Comparison of ENCODE assay signal across 13 mouse cellular contexts in the genomic region with DNA sequence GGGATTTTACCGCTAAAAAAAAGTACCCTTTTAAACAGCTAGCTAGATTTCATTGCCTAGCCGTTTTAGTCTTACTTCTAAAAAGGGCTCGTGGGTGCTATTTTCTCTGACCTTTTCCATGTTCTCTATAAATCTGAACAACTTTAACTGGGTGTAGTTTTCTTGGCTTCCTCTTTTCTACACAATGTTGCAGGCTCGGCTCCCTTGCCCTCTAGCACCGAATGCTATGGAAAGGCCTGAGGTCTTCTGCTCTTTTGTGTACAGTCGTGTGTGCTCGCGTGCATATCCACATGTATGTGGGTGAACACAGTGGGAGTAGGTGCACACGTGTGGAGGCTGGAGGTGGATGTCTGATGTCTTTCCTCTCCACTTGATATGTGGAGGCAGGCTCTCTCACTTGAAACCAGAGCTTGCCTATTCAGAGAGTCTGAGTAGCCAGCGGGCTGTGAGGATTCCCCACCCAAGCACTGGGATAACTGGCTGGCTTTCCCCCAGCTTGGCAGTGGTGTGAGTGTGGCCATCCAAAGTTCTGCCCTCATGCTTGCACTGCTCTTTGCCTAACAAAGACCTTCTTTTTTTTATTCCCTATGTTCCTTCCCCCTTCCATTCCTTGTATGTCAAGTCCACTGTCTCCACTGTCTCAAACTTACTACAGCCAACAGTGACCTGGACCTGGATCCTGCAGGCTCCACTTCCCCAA. TPM values are rescaled to one million over a fixed set of nuclear protein-coding genes. Genes with fewer than 3 reads are reported as not detected.
DNase-seq lines count a peak whose midpoint lies in the region; ATAC-seq lines count a peak whose summit lies in the region.
"Had no signal": no experiment of that assay in that cellular context is flagged by ENCODE, and none has a peak within 500 bp of the region (broad histone marks: within the 10 kb centered on the region; RNA-seq: fewer than 3 reads in every experiment).

No protein-coding gene starts in this region.

- H3K4me2 ChIP-seq in heart, embryonic 11.5 days: no peak overlapping the region
- H3K4me2 ChIP-seq: liver, embryonic 15.5 days; neural tube, embryonic 13.5 days had no signal

- H3K9ac ChIP-seq in heart, embryonic 11.5 days (ENCODE audit: low read depth, low read length): no peak overlapping the region
- H3K9ac ChIP-seq: liver, embryonic 15.5 days; neural tube, embryonic 13.5 days had no signal

- no peaks in the 10 kb centered on the region for H3K27me3 ChIP-seq in heart, embryonic 11.5 days (ENCODE audit: control insufficient read depth, insufficient read depth, low read length)
- H3K27me3 ChIP-seq: liver, embryonic 15.5 days; neural tube, embryonic 13.5 days had no signal

- H3K4me1 ChIP-seq in heart, embryonic 11.5 days (ENCODE audit: control insufficient read depth, insufficient read depth, low read length): peaks cover 47% of the 10 kb centered on the region

- WGBS in heart, embryonic 11.5 days (ENCODE audit: insufficient replicate concordance): 81% methylated on average over 10 of the region's 10 CpGs

- H3K36me3 ChIP-seq in heart, embryonic 11.5 days (ENCODE audit: control insufficient read depth, insufficient read depth, low read length): no peaks in the 10 kb centered on the region
- H3K36me3 ChIP-seq: liver, embryonic 15.5 days; midbrain, embryonic 10.5 days; neural tube, embryonic 13.5 days had no signal

- H3K4me3 ChIP-seq in heart, embryonic 11.5 days (ENCODE audit: low read depth, low read length): no peak overlapping the region
- H3K4me3 ChIP-seq: liver, embryonic 15.5 days; midbrain, embryonic 10.5 days; neural tube, embryonic 13.5 days had no signal

- peak overlapping the region; percentile 25; the same call in 1 of the 2 replicates for H3K27ac ChIP-seq in heart, embryonic 11.5 days (ENCODE audit: low read depth, low read length)
- H3K27ac ChIP-seq: liver, embryonic 15.5 days; midbrain, embryonic 10.5 days; neural tube, embryonic 13.5 days had no signal

- peak; percentile 22 for DNase-seq in cerebellum, adult 9-10 months
- no peak for DNase-seq in cerebellum, adult 11-12 months
- DNase-seq in layer of hippocampus, postnatal 10 days (ENCODE audit: low spot score in 2 of 2): peak; percentile 37 to 62
- DNase-seq in layer of hippocampus, adult 18-20 months (ENCODE audit: low spot score in 2 of 2): no peak
- DNase-seq in Muller cell, postnatal 12 days (ENCODE audit: inconsistent ontology term): peak; percentile 76
- DNase-seq in embryo, embryonic 10.5 days (ENCODE audit: low spot score): no peak
- no peak for DNase-seq in ovary, postnatal 36 days (ENCODE audit: low spot score)
- DNase-seq: kidney, adult 11 months; thymus, postnatal 25 days had no signal

- H3K9me3 ChIP-seq in heart, embryonic 11.5 days (replicated peaks; ENCODE audit: control insufficient read depth, low read length): no peaks in the 10 kb centered on the region
- H3K9me3 ChIP-seq: liver, embryonic 15.5 days; midbrain, embryonic 10.5 days; neural tube, embryonic 13.5 days had no signal

- ATAC-seq in heart, embryonic 11.5 days (replicated peaks; ENCODE audit: insufficient number of reproducible peaks, low FRiP score, low TSS enrichment): no peak

RNA-seq across cellular contexts. Expression of gene Furin, which starts 34.7 kb away (rescaled TPM):
- 10 to 100 TPM; 53.6 to 56.6 TPM for total RNA-seq in layer of hippocampus, postnatal 10 days (2021)
- total RNA-seq in layer of hippocampus, adult 18-20 months (2021): 10 to 100 TPM; 37.7 to 43.7 TPM
- polyA plus RNA-seq in heart, embryonic 11.5 days (2014; fragmentation: Nextera tagmentation; extraction: Ambion mirVana): 16.0 and 23.5 TPM in 2 replicates

RNA-seq across cellular contexts. Expression of gene Fes, which starts 52.2 kb away (rescaled TPM):
- total RNA-seq in layer of hippocampus, postnatal 10 days (2021): 10 to 100 TPM in 1 of 2 experiments, 1 to 10 TPM in 1; 5.2 to 10.6 TPM
- 1 to 10 TPM; 5.2 to 6.0 TPM for total RNA-seq in layer of hippocampus, adult 18-20 months (2021)
- 4.7 and 7.1 TPM in 2 replicates for polyA plus RNA-seq in heart, embryonic 11.5 days (2014; fragmentation: Nextera tagmentation; extraction: Ambion mirVana)

Comparison
In these comparisons a context has a peak if more than half of its experiments do, and no peak if none do; other contexts are left out.
1. DNase-seq: peak in cerebellum, adult 9-10 months (single experiment), layer of hippocampus, postnatal 10 days (2 of 2) and Muller cell, postnatal 12 days (single experiment); none in cerebellum, adult 11-12 months (single experiment), layer of hippocampus, adult 18-20 months (0 of 2), embryo, embryonic 10.5 days (single experiment) and ovary, postnatal 36 days (single experiment).